Mouse (Mus musculus): Measurements from ENCODE around the gene Echdc2. TPM values are rescaled to one million over a fixed set of nuclear protein-coding genes. Genes with fewer than 3 reads are reported as not detected.
A peak's percentile ranks its signal among the peaks of the same experiment; 100 is the strongest.
"Not testable (repeated sequence)": the region's sequence is repeated elsewhere in the genome, so short reads cannot be mapped to it uniquely, and the experiment has no call there.

Echdc2 gene
- 8.3 and 9.8 TPM in 2 replicates for polyA plus RNA-seq (2015; fragmentation: Nextera tagmentation; extraction: Ambion mirVana)

DNA sequence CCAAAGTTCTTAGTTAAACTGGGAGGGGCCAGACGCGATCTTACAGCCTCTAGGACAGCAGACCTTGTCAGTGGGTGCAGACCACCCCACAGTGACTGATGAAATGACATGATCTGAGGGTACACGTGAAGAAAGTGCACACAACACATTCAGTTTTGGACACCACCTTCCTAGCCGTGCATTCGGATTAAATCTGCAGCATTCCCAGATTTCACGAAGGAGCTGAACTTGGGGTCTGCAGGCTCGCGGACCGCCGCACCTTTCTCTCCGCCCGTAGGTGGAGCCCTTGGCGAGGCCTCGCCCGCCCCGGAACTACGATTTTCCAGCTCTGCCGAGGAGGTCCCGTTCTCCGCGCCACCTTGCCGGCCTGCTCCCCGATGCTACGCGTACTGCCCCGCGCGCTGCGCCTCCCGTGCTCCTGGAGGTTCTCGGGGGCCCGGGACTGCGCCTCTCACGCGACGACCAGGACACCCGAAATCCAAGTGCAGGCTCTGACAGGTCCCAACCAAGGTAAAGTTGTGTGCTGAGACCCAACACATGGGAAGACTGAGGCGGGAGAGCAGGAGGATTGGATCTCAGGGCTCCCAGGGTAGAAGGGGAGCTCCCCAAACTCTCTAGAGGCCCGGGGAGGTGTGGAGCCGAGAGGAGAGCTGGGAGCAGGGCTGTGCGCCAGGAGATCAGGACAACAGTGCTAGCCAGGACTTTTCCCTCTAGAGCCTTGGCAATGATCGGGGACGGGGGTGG is at the start of gene Echdc2:
TSS of gene Echdc2 (plus strand) at position 286 of the 744 bp plus-strand sequence.
- Histone ChIP-seq H3K27me3 (peaks cover 11% of the 10 kb centered on the region), H3K9me3 (no peaks in the 10 kb centered on the region), H3K4me2 (peak within 1 kb of the TSS; percentile 97), H3K9ac (peak within 1 kb of the TSS; percentile 78), H3K36me3 (no peaks in the 10 kb centered on the region), H3K4me1 (replicated peaks) (peaks cover 13% of the 10 kb centered on the region), H3K4me3 (peak within 1 kb of the TSS; percentile 57), H3K27ac (replicated peaks) (no peak within 1 kb of the TSS)
- ATAC-seq (ENCODE audit: low read depth): peak; percentile 61; the same call in 1 of the 2 replicates
- WGBS: 1% methylated on average over 43 of the region's 43 CpGs

DNA sequence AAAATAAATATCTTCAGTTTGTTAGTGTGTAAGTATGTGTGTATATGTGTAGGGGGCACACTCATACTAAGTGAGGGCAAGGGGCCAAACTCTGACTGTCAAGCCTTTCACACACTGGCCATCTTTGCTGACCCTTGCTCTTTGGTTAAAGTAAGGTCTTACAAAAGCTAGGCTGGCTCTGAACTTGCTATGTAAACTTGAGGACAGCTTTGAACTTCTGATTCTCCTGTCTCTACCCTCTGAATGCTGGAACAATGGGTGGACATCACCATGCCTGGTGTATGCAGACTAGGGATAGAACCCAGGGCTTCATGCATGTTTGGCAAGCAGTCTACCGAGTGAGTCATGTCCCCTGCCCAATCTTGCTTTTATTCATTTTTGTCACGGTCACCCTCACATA is 48.8 kb upstream of the Echdc2 start:
- Histone ChIP-seq H3K4me3 (no peak overlapping the region), H3K4me2 (no peak overlapping the region), H3K9me3 (no peaks in the 10 kb centered on the region), H3K4me1 (replicated peaks) (no peaks in the 10 kb centered on the region), H3K27me3 (no peaks in the 10 kb centered on the region), H3K27ac (replicated peaks) (no peak overlapping the region), H3K36me3 (no peaks in the 10 kb centered on the region), H3K9ac (no peak overlapping the region)
- 87% methylated on average over 2 of the region's 2 CpGs for WGBS
- no peak for ATAC-seq (ENCODE audit: low read depth)

DNA sequence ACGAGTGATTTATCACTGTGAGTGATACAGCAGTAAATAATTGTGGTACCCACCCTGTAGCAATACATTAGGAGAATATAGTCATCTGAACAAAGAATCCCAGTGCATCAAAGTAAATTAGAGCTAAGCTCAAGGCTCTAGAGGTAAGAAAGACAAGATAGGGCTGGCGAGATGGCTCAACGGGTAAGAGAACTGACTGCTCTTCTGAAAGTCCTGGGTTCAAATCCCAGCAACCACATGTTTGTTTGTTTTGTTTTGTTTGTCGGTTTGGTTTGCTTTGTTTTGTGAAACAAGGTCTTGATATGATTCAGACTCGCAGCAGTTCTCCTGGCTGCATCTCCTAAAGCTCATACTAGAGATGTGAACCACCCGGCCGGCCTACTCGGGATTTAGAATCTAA is 47.7 kb upstream of the Echdc2 start:
- H3K36me3 ChIP-seq: no peaks in the 10 kb centered on the region
- no peaks in the 10 kb centered on the region for H3K27me3 ChIP-seq
- WGBS: 89% methylated on average over 8 of the region's 8 CpGs
- no peak for ATAC-seq (ENCODE audit: low read depth)
- H3K9ac ChIP-seq: no peak overlapping the region
- no peaks in the 10 kb centered on the region for H3K9me3 ChIP-seq
- H3K27ac ChIP-seq (replicated peaks): no peak overlapping the region
- H3K4me3 ChIP-seq: peak overlapping the region; percentile 51; the same call in 1 of the 2 replicates
- no peaks in the 10 kb centered on the region for H3K4me1 ChIP-seq (replicated peaks)
- 0 out of 2 replicates have a peak overlapping the region, but pooled peaks have one; percentile 55 for H3K4me2 ChIP-seq

DNA sequence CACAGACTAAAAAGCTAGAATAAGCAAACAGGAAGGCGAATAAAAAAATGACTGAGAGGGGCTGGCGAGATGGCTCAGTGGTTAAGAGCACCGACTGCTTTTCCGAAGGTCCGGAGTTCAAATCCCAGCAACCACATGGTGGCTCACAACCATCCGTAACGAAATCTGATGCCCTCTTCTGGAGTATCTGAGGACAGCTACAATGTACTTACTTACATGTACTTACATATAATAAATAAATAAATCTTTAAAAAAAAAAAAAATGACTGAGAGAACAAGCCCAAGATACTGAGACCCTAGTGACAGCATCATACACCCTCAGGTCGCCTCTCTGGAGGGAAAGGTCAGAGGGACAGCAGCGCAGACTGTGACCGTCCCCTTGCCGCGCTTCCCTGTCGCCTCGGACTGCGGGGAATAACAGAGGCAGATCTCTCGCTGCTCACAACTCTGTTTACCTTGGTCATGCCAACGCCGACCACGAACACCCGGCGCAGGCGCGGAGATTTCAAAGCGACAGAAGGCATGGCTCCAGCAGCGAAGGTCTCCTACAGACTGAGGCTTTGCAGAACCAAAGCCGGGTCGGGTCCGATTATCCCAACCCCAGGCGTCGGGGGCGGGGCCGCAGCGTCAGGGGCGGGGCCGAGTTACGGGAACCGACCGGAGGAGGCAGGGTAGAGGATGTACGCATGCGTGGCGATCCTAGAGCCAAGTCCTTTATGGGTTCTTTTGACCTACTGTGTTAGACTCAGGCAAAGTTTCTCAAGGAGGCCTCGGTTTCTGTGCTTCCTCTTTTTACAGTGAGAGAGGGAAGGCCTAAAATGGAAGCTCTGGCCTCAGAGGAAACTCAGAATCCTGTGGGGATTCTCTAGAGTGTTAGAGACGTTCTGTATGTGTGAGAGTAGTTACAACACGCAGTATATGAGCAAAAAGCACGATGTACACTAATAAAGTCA is 47.0 kb upstream of the Echdc2 start:
- peak; percentile 94 for ATAC-seq (ENCODE audit: low read depth)
- 13% methylated on average over 44 of the region's 45 CpGs for WGBS

DNA sequence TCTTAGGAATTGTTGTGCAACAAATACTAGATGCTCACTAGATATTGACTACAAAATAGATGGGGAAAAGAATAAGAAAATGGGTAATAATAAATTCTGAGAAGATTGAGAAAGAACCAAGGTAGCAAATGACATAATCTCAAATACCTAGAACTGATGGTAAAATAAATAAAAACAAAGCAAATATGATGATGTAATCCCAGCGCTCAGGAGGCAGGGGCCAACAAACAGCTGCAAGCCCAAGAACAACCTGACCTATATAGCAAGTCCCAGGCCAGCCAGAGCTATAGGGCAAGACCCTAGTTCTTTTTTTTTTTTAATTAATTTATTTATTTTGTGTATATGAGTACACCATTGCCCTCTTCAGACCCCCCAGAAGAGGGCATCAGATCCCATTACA is 41.1 kb upstream of the Echdc2 start:
- H3K4me1 ChIP-seq (replicated peaks): no peaks in the 10 kb centered on the region
- WGBS: 96% methylated on average over 1 of the region's 1 CpGs
- no peak overlapping the region for H3K9ac ChIP-seq
- no peaks in the 10 kb centered on the region for H3K9me3 ChIP-seq
- H3K4me3 ChIP-seq: no peak overlapping the region
- ATAC-seq (ENCODE audit: low read depth): no peak
- no peaks in the 10 kb centered on the region for H3K27me3 ChIP-seq
- H3K36me3 ChIP-seq: no peaks in the 10 kb centered on the region
- no peak overlapping the region for H3K27ac ChIP-seq (replicated peaks)
- no peak overlapping the region for H3K4me2 ChIP-seq

More for the DNA sequence above, 47.0 kb upstream of the Echdc2 start:
- Histone ChIP-seq H3K4me1 (replicated peaks) (no peaks in the 10 kb centered on the region), H3K9ac (peak overlapping the region; percentile 72), H3K4me2 (peak overlapping the region; percentile 55), H3K27ac (replicated peaks) (peak overlapping the region; percentile 64), H3K9me3 (no peaks in the 10 kb centered on the region), H3K36me3 (no peaks in the 10 kb centered on the region), H3K27me3 (no peaks in the 10 kb centered on the region), H3K4me3 (peak overlapping the region; percentile 51)

DNA sequence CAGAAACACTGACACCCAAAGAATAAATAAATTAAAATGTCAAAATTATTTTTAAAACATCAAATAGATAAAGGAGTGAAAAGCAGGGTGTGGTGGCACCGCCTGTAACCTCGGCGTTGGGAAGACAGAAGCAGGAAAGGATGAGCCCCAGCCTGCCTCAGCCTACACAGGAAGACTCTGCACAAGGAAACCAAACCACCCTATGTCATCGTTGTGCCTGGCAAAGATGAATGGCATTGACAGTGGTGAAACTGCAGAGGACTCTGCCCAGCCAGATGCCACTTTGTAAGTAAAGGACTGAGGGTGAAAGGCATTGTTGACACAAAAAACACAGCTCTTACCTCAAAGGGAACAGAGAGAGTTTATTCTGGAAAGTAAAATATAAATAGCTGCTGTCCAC is 39.0 kb upstream of the Echdc2 start:
- H3K27ac ChIP-seq (replicated peaks): no peak overlapping the region
- H3K4me1 ChIP-seq (replicated peaks): no peaks in the 10 kb centered on the region
- H3K9me3 ChIP-seq: no peaks in the 10 kb centered on the region
- WGBS: 87% methylated on average over 4 of the region's 4 CpGs
- H3K9ac ChIP-seq: no peak overlapping the region
- H3K36me3 ChIP-seq: no peaks in the 10 kb centered on the region
- no peak overlapping the region for H3K4me3 ChIP-seq
- no peak overlapping the region for H3K4me2 ChIP-seq
- ATAC-seq (ENCODE audit: low read depth): no peak
- no peaks in the 10 kb centered on the region for H3K27me3 ChIP-seq

DNA sequence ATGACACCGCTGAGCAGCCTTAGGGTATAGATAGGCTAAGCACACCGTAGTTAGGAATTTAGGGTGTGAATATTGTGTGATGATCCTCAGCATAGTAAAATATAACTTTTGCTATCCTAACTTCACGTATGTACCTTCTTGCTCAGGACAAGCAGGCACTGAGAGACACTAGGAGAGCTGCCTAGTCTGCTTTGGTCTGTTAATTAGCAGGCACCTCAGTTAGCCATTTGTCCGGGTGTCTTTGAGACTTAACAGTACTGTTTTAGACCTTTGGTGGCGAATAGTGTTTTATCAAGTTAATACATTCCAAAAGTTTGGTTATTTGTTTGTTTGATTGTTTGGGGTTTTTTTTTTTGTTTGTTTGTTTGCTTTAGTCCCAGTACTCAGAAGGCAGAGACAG is 37.7 kb upstream of the Echdc2 start:
- no peaks in the 10 kb centered on the region for H3K4me1 ChIP-seq (replicated peaks)
- H3K27ac ChIP-seq (replicated peaks): no peak overlapping the region
- H3K4me2 ChIP-seq: no peak overlapping the region
- ATAC-seq (ENCODE audit: low read depth): no peak
- 93% methylated on average over 5 of the region's 5 CpGs for WGBS
- H3K27me3 ChIP-seq: no peaks in the 10 kb centered on the region
- H3K9ac ChIP-seq: no peak overlapping the region
- no peaks in the 10 kb centered on the region for H3K9me3 ChIP-seq
- H3K4me3 ChIP-seq: no peak overlapping the region
- H3K36me3 ChIP-seq: no peaks in the 10 kb centered on the region

DNA sequence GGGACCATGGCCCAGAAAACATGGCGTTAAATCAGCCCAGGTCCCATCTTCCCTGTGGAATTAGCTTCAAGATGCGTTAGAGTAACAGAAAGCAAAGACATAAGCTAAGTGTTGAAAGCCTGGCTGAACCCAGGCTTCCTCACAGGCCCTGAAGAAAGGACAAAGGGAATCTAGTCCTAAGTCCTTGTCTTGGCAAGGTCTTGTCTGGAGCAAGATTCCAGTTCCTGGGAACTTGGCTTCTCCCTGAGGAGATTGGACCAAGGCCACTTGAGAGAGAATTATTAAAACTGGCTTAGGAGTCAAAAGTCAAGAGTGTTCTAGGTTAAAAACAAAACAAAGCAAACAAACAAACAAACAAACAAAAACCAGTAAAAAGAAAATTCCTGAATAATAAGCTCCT is 36.9 kb upstream of the Echdc2 start:
- no peak overlapping the region for H3K4me3 ChIP-seq
- no peaks in the 10 kb centered on the region for H3K9me3 ChIP-seq
- no peak overlapping the region for H3K9ac ChIP-seq
- ATAC-seq (ENCODE audit: low read depth): no peak
- H3K36me3 ChIP-seq: no peaks in the 10 kb centered on the region
- no peak overlapping the region for H3K27ac ChIP-seq (replicated peaks)
- no peaks in the 10 kb centered on the region for H3K27me3 ChIP-seq
- no peak overlapping the region for H3K4me2 ChIP-seq
- H3K4me1 ChIP-seq (replicated peaks): no peaks in the 10 kb centered on the region
- 95% methylated on average over 2 of the region's 2 CpGs for WGBS

DNA sequence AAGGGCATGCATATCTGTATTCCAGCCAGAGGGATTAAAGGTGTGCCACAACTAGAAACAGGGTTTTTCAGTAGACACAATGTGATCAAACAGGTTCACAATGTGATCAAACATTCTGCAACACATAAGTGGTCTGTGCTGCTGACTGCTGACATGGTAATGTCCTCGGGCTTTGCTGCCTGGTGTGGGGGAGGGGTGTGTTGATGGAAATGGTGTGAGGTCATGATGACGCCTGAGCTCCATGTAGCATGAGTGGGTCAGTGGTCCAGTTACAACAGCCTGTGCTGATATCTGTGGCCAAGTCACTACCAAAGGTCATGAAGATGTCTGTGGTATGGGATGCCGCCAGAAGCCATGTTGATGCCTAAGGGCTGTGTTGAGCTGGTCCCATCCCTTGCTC is 34.8 kb upstream of the Echdc2 start:
- H3K4me2 ChIP-seq: no peak overlapping the region
- H3K36me3 ChIP-seq: no peaks in the 10 kb centered on the region
- WGBS: 95% methylated on average over 3 of the region's 3 CpGs
- no peak overlapping the region for H3K27ac ChIP-seq (replicated peaks)
- no peak overlapping the region for H3K9ac ChIP-seq
- no peak overlapping the region for H3K4me3 ChIP-seq
- H3K4me1 ChIP-seq (replicated peaks): no peaks in the 10 kb centered on the region
- H3K27me3 ChIP-seq: no peaks in the 10 kb centered on the region
- H3K9me3 ChIP-seq: no peaks in the 10 kb centered on the region
- no peak for ATAC-seq (ENCODE audit: low read depth)

DNA sequence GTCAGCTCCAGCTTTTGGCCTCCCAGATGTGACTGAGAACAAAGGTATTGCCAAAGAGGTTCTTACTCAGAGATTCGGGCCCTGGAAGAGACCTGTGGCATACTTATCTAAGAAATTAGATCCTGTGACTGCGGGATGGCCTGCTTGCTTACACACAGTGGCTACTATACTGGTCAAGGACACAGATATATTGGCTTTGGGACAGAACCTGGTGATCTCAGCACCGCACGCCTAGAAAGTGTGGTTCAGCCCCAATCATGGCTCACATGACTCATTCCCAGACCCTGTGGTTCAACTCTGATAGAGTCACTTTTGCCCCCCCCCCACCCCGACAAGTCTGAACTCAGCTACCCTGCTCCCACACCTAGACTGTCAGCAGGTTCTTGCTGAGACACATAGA is 28.3 kb upstream of the Echdc2 start:
- no peaks in the 10 kb centered on the region for H3K9me3 ChIP-seq

DNA sequence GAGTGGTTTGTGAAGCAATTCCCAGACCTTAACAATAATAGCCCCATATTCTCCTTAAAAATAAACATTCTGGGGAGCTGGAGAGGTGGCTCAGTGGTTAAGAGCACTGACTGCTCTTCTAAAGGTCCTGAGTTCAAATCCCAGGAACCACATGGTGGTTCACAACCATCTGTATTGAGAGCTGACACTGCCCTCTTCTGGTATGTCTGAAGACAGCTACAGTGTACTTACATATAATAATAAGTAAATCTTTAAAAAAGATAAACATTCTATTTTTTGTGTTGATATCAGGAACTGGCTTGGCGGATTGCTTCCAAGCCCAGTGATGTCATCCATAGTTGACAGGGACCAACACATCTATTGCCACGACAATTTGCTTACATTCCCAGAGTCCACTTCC is 22.1 kb upstream of the Echdc2 start:
- not testable (repeated sequence) for H3K27ac ChIP-seq (replicated peaks); H3K9ac ChIP-seq; H3K4me2 ChIP-seq; ATAC-seq (ENCODE audit: low read depth); H3K4me1 ChIP-seq (replicated peaks); H3K9me3 ChIP-seq; H3K36me3 ChIP-seq; H3K27me3 ChIP-seq; H3K4me3 ChIP-seq
- 87% methylated on average over 2 of the region's 2 CpGs for WGBS

More for the DNA sequence above, 28.3 kb upstream of the Echdc2 start:
- Histone ChIP-seq H3K36me3 (no peaks in the 10 kb centered on the region), H3K4me1 (replicated peaks) (no peaks in the 10 kb centered on the region), H3K27me3 (no peaks in the 10 kb centered on the region), H3K9ac (no peak overlapping the region), H3K4me2 (no peak overlapping the region), H3K27ac (replicated peaks) (no peak overlapping the region), H3K4me3 (no peak overlapping the region)
- ATAC-seq (ENCODE audit: low read depth): no peak
- 90% methylated on average over 5 of the region's 5 CpGs for WGBS

DNA sequence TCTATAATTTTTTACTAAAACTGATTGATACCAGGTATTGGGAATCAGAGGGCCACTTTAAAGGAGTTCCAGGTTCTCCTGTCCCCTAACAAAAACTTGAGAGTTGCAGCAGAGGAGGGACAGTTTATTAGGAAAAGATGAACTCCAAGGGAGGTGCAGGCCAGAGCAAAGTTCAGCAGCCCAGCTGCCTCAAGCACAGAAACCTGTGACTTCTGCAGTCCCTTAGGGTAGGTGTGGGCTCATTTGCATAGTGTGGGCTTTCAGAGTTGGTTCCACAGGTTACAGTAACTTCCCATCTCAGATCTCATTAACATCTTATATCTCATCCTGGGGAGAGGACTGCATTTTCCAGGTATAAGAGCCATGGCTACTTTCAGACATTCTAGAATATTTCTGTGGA is 21.5 kb upstream of the Echdc2 start:
- Histone ChIP-seq H3K4me2 (no peak overlapping the region), H3K9ac (no peak overlapping the region), H3K4me3 (no peak overlapping the region), H3K27ac (replicated peaks) (no peak overlapping the region), H3K9me3 (no peaks in the 10 kb centered on the region), H3K36me3 (no peaks in the 10 kb centered on the region), H3K27me3 (no peaks in the 10 kb centered on the region), H3K4me1 (replicated peaks) (no peaks in the 10 kb centered on the region)
- no peak for ATAC-seq (ENCODE audit: low read depth)

All from neural tube, embryonic 13.5 days (tissue).